Mouse (Mus musculus) kidney, adult 2 months (tissue): ENCODE data around the gene Mlx.

Source experiments
- CTCF ChIP-seq: fragments of 200-500 bp; conservative IDR thresholded peaks from 2 replicates; pipeline ENCODE4 v1.5.1; 2011; ENCODE audit warnings: low read depth, mild to moderate bottlenecking, control low read depth, low read length, moderate library complexity, mixed read lengths; ENCODE audit not compliant: insufficient read depth, insufficient read length
- POLR2A ChIP-seq: fragments of 200-500 bp; IDR thresholded peaks from one replicate; pipeline ENCODE4 v1.6.1; 2011; ENCODE audit warnings: low read depth, low read length, control low read depth

DNA sequence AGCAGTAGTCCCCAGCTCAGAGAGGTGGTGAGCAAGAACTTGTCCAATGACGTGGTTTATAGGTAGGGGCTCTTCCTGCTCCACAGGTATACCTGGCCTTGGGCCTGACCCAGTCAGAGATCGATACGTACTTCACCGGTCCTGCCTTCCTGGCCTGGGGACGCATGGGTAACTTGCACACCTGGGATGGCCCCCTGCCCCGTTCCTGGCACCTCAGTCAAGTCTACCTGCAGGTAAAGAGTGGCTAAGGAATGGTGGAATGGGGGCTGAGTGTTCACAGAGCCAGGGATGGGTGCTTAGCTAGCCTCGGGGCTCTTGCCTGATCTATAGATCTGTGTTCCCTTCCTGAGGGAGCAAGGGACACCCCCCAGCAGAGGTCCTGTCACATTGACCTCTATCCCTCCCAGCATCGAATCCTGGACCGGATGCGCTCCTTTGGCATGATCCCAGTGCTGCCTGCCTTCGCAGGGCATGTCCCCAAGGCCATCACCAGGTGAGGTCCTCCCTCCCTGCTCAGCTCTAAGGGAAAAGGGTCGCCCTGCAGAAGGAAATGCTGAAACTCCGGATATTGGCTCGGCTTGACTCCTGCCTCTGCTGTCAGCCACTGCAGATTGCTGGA lies 15.2 kb upstream of the Mlx start:
- TF ChIP-seq CTCF = no peak
- no peak for TF ChIP-seq POLR2A
